Mouse (Mus musculus): Measurements from ENCODE around the gene Myo18a. TPM values are rescaled to one million over a fixed set of nuclear protein-coding genes. Genes with fewer than 3 reads are reported as not detected.

Gene Myo18a
- 32.4 and 38.1 TPM in 2 replicates for polyA plus RNA-seq (2015; fragmentation: Nextera tagmentation; extraction: Ambion mirVana)

DNA sequence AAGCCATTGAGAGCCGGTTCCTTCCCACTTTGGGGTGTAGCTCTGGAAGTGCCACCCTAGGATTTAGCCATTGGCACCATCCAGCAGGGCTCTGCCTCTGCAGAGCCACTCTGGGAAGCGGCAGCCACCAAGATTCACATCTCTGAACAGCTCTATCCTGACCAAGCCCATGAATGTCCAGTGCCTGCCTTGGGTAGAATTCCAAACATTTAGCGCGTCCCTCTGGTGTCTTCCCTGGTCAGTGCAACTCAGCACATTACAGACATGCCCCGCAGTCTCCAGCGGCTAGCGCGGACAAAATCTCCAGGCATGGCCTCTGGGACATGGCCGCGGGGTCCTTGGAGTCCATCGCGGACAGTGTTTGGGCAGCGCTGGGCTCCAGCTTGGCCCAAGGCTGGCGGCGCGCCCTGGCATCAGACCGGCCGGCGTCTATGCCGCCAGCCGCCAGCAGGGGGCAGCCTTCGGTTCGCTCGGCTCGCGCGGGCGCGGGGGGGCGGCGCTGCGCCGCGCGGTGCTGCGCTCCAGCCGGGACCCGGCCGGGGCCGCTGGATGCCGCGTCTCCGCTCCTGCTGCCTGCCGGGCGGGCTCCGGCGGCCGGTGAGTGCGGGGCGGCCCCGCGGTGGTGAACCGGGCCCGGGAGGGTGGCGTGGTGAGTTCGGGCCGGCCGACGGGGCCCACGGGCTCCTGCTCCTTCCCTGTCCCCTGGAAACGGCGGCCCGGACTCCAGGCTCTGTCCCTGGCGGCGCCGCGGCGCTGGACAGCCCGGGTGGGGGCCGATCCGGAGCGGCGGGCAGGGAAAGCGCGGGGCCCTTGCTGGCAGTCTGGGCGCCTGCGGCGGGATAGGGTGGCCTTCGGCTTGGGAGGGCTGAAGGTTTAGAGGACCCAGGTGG is at the start of gene Myo18a:
Myo18a (plus strand) TSS at position 464 of the 890 bp plus-strand sequence.
- Histone ChIP-seq H3K4me2 (replicated peaks; ENCODE audit: low read depth, low read length) (peak within 1 kb of the TSS; percentile 74), H3K27ac (ENCODE audit: low read length) (peak within 1 kb of the TSS; percentile 91), H3K9me3 (ENCODE audit: low read length) (no peaks in the 10 kb centered on the region), H3K4me3 (ENCODE audit: low read length) (peak within 1 kb of the TSS; percentile 80), H3K9ac (replicated peaks; ENCODE audit: low read length) (peak within 1 kb of the TSS; percentile 91), H3K27me3 (ENCODE audit: insufficient read depth, low read length) (no peaks in the 10 kb centered on the region), H3K36me3 (ENCODE audit: insufficient read depth, low read length) (no peaks in the 10 kb centered on the region), H3K4me1 (ENCODE audit: insufficient read depth, low read length) (peaks cover 38% of the 10 kb centered on the region)
- WGBS, result 2% methylated on average over 59 of the region's 79 CpGs
- peak; percentile 81 for ATAC-seq (ENCODE audit: low FRiP score, low TSS enrichment)

DNA sequence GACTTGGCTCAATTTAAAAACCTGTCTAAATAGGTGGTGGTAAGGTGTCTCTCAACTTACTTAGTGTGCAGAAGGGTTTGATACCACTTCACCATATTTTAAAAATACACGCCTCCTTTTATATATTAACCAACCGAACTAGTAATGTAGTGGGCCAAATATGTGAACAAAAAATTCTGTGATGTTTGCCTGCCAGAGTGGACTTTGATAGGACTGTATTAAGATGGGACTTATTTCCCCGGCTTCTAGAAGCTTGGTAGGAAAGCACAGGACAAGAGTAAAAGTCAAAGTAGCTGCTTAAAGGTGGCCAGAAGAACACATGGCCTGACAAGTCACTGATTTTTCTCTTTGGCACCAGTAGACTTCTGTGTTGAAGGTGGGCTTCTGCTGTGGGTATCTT is 49.3 kb upstream of the Myo18a start:
- 91% methylated on average over 3 of the region's 3 CpGs for WGBS
- Histone ChIP-seq H3K27me3 (ENCODE audit: insufficient read depth, low read length) (no peaks in the 10 kb centered on the region), H3K4me1 (ENCODE audit: insufficient read depth, low read length) (no peaks in the 10 kb centered on the region)

DNA sequence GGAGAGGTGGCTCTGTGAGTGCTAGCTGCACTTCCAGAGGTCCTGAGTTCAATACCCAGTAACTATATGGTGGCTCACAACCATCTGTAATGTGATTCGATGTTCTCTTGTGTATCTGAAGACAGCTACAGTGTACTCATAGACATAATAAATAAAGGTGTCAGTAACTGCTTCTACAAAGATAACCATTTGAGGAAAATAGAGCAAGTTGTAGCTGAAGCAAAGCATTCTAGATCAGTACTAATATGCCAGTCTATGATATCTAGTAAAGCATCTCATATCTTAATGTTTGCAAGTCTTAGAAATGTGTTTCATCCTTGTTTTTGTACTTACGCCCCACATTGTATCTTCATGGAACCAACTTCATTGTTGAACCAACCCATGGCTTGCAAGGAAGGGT is 44.0 kb upstream of the Myo18a start:
- no peaks in the 10 kb centered on the region for H3K27me3 ChIP-seq (ENCODE audit: insufficient read depth, low read length)
- H3K36me3 ChIP-seq (ENCODE audit: insufficient read depth, low read length), result no peaks in the 10 kb centered on the region
- H3K4me2 ChIP-seq (replicated peaks; ENCODE audit: low read depth, low read length), result no peak overlapping the region
- H3K4me1 ChIP-seq (ENCODE audit: insufficient read depth, low read length), result no peaks in the 10 kb centered on the region
- no peak for ATAC-seq (ENCODE audit: low FRiP score, low TSS enrichment)
- no peak overlapping the region for H3K9ac ChIP-seq (replicated peaks; ENCODE audit: low read length)
- H3K27ac ChIP-seq (ENCODE audit: low read length), result no peak overlapping the region
- no peaks in the 10 kb centered on the region for H3K9me3 ChIP-seq (ENCODE audit: low read length)
- 97% methylated on average over 2 of the region's 2 CpGs for WGBS
- H3K4me3 ChIP-seq (ENCODE audit: low read length), result no peak overlapping the region

More for the DNA sequence above, 49.3 kb upstream of the Myo18a start:
- ATAC-seq (ENCODE audit: low FRiP score, low TSS enrichment), result no peak
- Histone ChIP-seq H3K36me3 (ENCODE audit: insufficient read depth, low read length) (0 out of 2 replicates have a peak, but pooled peaks cover 3% of the 10 kb centered on the region), H3K4me3 (ENCODE audit: low read length) (no peak overlapping the region), H3K27ac (ENCODE audit: low read length) (no peak overlapping the region), H3K9me3 (ENCODE audit: low read length) (no peaks in the 10 kb centered on the region), H3K9ac (replicated peaks; ENCODE audit: low read length) (no peak overlapping the region), H3K4me2 (replicated peaks; ENCODE audit: low read depth, low read length) (no peak overlapping the region)

DNA sequence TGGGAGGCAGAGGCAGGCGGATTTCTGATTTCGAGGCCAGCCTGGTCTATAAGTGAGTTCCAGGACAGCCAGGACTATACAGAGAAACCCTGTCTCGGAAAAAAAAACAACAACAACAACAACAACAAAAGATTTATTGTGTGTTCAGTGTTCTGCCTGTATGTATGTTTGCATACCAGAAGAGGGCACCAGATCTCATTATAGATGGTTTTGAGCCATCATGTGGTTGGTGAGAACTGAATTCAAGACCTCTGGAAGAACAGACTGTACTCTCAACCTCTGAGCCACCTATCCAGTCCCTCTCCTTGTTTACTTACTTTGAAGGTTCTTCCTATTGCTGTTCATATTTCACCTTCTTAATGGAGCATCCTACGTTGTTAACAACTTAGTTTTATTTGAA is 41.7 kb upstream of the Myo18a start:
- no peak for ATAC-seq (ENCODE audit: low FRiP score, low TSS enrichment)
- Histone ChIP-seq H3K4me2 (replicated peaks; ENCODE audit: low read depth, low read length) (no peak overlapping the region), H3K36me3 (ENCODE audit: insufficient read depth, low read length) (no peaks in the 10 kb centered on the region), H3K4me3 (ENCODE audit: low read length) (no peak overlapping the region), H3K4me1 (ENCODE audit: insufficient read depth, low read length) (no peaks in the 10 kb centered on the region), H3K27ac (ENCODE audit: low read length) (no peak overlapping the region), H3K9ac (replicated peaks; ENCODE audit: low read length) (no peak overlapping the region), H3K27me3 (ENCODE audit: insufficient read depth, low read length) (no peaks in the 10 kb centered on the region), H3K9me3 (ENCODE audit: low read length) (no peaks in the 10 kb centered on the region)
- WGBS, result 87% methylated on average over 4 of the region's 4 CpGs

DNA sequence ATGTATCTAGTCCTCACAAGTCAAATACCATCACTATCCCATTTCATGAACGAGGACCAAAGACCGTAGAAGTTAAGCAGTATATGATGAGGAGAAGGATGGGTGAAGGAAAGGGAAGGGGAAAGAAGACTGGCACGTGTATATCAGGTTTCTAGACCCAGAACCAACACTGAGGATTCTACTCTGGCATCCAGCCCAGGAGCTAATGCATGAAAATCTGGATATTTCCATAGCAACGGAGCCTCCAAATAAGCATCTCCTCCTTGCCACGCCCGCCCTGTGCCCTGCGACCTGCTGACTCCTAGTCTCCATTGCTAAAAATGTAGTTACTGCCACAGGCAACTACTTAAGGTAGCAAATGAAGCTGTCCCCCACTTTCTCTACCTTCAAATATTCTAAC is 38.3 kb upstream of the Myo18a start:
- no peak for ATAC-seq (ENCODE audit: low FRiP score, low TSS enrichment)
- H3K27ac ChIP-seq (ENCODE audit: low read length), result no peak overlapping the region
- no peaks in the 10 kb centered on the region for H3K36me3 ChIP-seq (ENCODE audit: insufficient read depth, low read length)
- no peak overlapping the region for H3K4me2 ChIP-seq (replicated peaks; ENCODE audit: low read depth, low read length)
- H3K9me3 ChIP-seq (ENCODE audit: low read length), result no peaks in the 10 kb centered on the region
- H3K9ac ChIP-seq (replicated peaks; ENCODE audit: low read length), result no peak overlapping the region
- 87% methylated on average over 7 of the region's 7 CpGs for WGBS
- no peaks in the 10 kb centered on the region for H3K4me1 ChIP-seq (ENCODE audit: insufficient read depth, low read length)
- no peak overlapping the region for H3K4me3 ChIP-seq (ENCODE audit: low read length)
- H3K27me3 ChIP-seq (ENCODE audit: insufficient read depth, low read length), result no peaks in the 10 kb centered on the region

DNA sequence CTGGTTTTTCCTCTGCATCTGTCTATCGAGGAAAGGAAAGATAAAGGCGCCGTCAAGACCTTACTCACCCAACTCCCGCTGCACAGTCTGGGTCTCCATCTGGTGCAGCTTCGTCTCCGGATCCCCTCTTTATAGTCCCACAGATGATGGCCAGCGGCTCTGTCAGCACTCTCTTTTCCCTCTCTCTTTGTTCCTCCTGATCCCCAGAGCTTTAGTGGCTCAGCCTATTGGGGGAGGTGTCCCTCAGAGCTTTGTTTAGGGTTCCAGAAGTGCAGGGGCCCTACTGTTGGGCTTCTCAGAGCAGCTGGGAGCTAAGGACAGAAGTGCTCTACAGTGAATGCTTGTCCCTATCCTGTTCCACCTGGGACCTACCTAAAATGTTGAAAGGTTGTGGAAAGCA is 37.9 kb upstream of the Myo18a start, which contains the start of gene Cryba1:
Cryba1 (minus strand) TSS at position 101 of the 400 bp plus-strand sequence.
- ATAC-seq (ENCODE audit: low FRiP score, low TSS enrichment), result no peak
- no peak within 1 kb of the TSS for H3K4me2 ChIP-seq (replicated peaks; ENCODE audit: low read depth, low read length)
- H3K9me3 ChIP-seq (ENCODE audit: low read length), result no peaks in the 10 kb centered on the region
- H3K27ac ChIP-seq (ENCODE audit: low read length), result no peak within 1 kb of the TSS
- H3K36me3 ChIP-seq (ENCODE audit: insufficient read depth, low read length), result no peaks in the 10 kb centered on the region
- no peak within 1 kb of the TSS for H3K4me3 ChIP-seq (ENCODE audit: low read length)
- H3K9ac ChIP-seq (replicated peaks; ENCODE audit: low read length), result no peak within 1 kb of the TSS
- no peaks in the 10 kb centered on the region for H3K27me3 ChIP-seq (ENCODE audit: insufficient read depth, low read length)
- no peaks in the 10 kb centered on the region for H3K4me1 ChIP-seq (ENCODE audit: insufficient read depth, low read length)
- WGBS, result 55% methylated on average over 7 of the region's 7 CpGs

DNA sequence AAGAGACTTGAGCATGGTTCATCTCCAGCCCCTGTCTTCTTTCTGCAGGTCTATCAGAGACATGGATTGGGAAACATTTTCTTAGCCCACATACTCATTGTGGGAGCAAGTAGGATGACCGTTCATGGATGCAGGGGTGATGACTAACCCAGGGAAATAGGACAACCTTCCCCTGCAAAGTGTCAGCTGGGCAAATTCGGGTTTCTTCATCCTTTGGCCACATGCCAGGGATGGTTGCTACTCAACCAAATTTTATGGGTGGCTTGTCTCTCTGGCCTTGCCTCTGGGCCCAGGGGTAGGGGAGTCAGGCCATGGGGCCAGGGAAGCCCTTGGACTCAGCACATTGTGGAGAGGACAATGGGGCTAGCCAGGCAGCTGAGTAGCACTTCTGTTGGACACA is 34.5 kb upstream of the Myo18a start:
- Histone ChIP-seq H3K36me3 (ENCODE audit: insufficient read depth, low read length) (no peaks in the 10 kb centered on the region), H3K9me3 (ENCODE audit: low read length) (no peaks in the 10 kb centered on the region), H3K9ac (replicated peaks; ENCODE audit: low read length) (no peak overlapping the region), H3K27ac (ENCODE audit: low read length) (no peak overlapping the region), H3K4me3 (ENCODE audit: low read length) (no peak overlapping the region), H3K4me1 (ENCODE audit: insufficient read depth, low read length) (no peaks in the 10 kb centered on the region), H3K27me3 (ENCODE audit: insufficient read depth, low read length) (no peaks in the 10 kb centered on the region), H3K4me2 (replicated peaks; ENCODE audit: low read depth, low read length) (no peak overlapping the region)
- ATAC-seq (ENCODE audit: low FRiP score, low TSS enrichment), result no peak
- 75% methylated on average over 2 of the region's 2 CpGs for WGBS

DNA sequence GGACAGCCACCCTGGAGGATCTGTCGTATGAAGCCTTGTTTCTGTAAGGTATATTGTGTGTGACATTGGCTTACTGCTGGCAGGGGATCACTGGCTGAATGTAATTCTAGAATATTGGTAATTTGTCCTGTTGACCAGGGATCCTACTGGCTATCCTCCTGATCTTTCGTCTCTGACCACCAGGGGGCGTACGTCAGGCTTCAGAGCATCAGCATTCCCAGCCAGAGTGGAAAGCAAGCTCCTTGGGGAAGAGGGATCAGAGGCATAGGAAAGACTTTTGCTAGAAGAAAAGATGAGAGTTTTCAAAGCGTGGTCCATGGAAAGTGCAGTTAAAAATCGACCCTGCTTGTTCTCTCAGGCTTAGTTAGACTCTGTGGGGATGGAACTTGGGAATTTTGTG is 25.8 kb upstream of the Myo18a start:
- H3K36me3 ChIP-seq (ENCODE audit: insufficient read depth, low read length), result no peaks in the 10 kb centered on the region
- 0% methylated on average over 6 of the region's 6 CpGs for WGBS
- H3K27ac ChIP-seq (ENCODE audit: low read length), result no peak overlapping the region
- H3K9ac ChIP-seq (replicated peaks; ENCODE audit: low read length), result no peak overlapping the region
- ATAC-seq (ENCODE audit: low FRiP score, low TSS enrichment), result no peak
- H3K4me2 ChIP-seq (replicated peaks; ENCODE audit: low read depth, low read length), result no peak overlapping the region
- H3K27me3 ChIP-seq (ENCODE audit: insufficient read depth, low read length), result no peaks in the 10 kb centered on the region
- H3K4me3 ChIP-seq (ENCODE audit: low read length), result no peak overlapping the region
- no peaks in the 10 kb centered on the region for H3K4me1 ChIP-seq (ENCODE audit: insufficient read depth, low read length)
- H3K9me3 ChIP-seq (ENCODE audit: low read length), result no peaks in the 10 kb centered on the region

DNA sequence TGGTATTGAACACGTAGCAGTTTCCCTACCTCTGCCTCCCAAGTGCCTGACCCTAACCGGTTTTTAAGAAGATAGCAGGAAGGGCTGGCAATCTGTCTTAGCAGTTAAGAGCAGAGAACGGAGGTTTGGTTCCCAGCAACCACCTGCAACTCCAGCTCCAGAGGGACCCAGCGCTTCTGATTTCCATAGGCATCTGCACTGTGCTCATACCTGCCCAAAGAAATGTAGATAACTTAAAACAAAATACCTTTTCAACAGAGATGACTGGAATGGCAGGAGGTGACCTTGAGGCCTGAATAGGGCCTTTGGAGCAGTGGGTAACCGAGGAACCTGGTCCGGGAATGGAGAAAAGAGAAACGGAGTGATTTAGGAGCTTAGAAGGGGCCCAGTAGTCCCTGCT is 24.5 kb upstream of the Myo18a start:
- Histone ChIP-seq H3K4me3 (ENCODE audit: low read length) (no peak overlapping the region), H3K9me3 (ENCODE audit: low read length) (no peaks in the 10 kb centered on the region), H3K9ac (replicated peaks; ENCODE audit: low read length) (no peak overlapping the region), H3K27me3 (ENCODE audit: insufficient read depth, low read length) (no peaks in the 10 kb centered on the region), H3K27ac (ENCODE audit: low read length) (no peak overlapping the region), H3K36me3 (ENCODE audit: insufficient read depth, low read length) (no peaks in the 10 kb centered on the region), H3K4me1 (ENCODE audit: insufficient read depth, low read length) (no peaks in the 10 kb centered on the region), H3K4me2 (replicated peaks; ENCODE audit: low read depth, low read length) (no peak overlapping the region)
- 51% methylated on average over 7 of the region's 7 CpGs for WGBS
- no peak for ATAC-seq (ENCODE audit: low FRiP score, low TSS enrichment)

DNA sequence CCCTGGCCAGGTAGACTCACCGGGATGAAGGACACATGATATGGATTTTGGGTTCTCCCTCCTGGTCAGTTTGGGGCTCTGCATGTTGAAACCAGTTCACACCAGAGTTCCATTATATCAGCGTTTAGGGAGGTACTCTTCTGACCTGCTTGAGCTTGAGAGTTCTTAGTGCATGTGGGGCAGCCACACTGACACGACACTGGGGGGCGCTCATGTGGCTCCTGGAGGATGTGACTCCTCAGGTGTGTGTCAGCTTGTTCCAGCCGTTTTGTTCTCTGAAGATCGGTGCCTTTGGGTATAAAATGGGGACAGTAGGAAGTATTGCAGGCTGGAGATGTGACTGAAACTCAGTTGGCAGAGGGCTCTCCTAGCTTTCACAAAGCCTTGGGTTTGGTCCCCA is 19.1 kb upstream of the Myo18a start:
- WGBS, result 32% methylated on average over 6 of the region's 6 CpGs
- H3K9ac ChIP-seq (replicated peaks; ENCODE audit: low read length), result no peak overlapping the region
- H3K4me2 ChIP-seq (replicated peaks; ENCODE audit: low read depth, low read length), result no peak overlapping the region

More for the DNA sequence above, 19.1 kb upstream of the Myo18a start:
- Histone ChIP-seq H3K4me3 (ENCODE audit: low read length) (no peak overlapping the region), H3K9me3 (ENCODE audit: low read length) (no peaks in the 10 kb centered on the region), H3K27me3 (ENCODE audit: insufficient read depth, low read length) (no peaks in the 10 kb centered on the region), H3K27ac (ENCODE audit: low read length) (no peak overlapping the region), H3K4me1 (ENCODE audit: insufficient read depth, low read length) (no peaks in the 10 kb centered on the region), H3K36me3 (ENCODE audit: insufficient read depth, low read length) (no peaks in the 10 kb centered on the region)
- no peak for ATAC-seq (ENCODE audit: low FRiP score, low TSS enrichment)

All from kidney, embryonic 16.5 days (tissue).